Mouse (Mus musculus): ENCODE data around the gene Tmem132d. TPM values are rescaled to one million over a fixed set of nuclear protein-coding genes. Genes with fewer than 3 reads are reported as not detected.
"Not testable (repeated sequence)": the region's sequence is repeated elsewhere in the genome, so short reads cannot be mapped to it uniquely, and the experiment has no call there.

The Tmem132d gene
- polyA plus RNA-seq, 1 experiment from 2014 or later: 2.1 TPM

- H3K4me1 ChIP-seq: no peaks in the 10 kb centered on the region
- H3K4me2 ChIP-seq (replicated peaks): no peak overlapping the region
- no peak overlapping the region for H3K27ac ChIP-seq
- ATAC-seq (ENCODE audit: low FRiP score, low read depth): no peak
- no peak overlapping the region for H3K9ac ChIP-seq
- H3K9me3 ChIP-seq: no peaks in the 10 kb centered on the region
- no peaks in the 10 kb centered on the region for H3K27me3 ChIP-seq (replicated peaks)
- 84% methylated on average over 6 of the region's 6 CpGs for WGBS
- no peak overlapping the region for H3K4me3 ChIP-seq
- no peaks in the 10 kb centered on the region for H3K36me3 ChIP-seq
Observed at GRCm38 (mm10) chr5:127952800-127953199, 480.1 kb downstream of the Tmem132d start.

DNA sequence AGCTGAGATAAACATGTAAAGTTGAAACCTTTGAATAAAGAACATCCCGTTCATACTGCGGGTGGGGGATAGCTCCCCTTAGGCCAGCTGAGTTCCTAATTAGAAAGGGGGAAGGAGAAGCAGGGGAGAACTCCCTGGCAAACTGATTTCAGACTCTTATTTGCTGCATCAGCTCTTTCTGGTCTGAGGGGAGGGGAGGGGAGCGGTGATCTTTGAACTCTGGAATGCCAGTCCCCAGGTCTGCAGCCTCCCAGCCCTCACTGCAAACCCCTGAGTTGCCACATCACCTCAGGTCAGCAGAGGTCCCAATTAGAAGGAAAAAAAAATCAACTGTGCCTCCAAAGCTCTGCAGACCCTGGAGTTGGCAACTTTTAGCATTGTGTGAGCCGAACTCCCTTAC lies 482.3 kb downstream of the Tmem132d start:
- no peak for ATAC-seq (ENCODE audit: low FRiP score, low read depth)
- Histone ChIP-seq H3K4me1 (no peaks in the 10 kb centered on the region), H3K27ac (no peak overlapping the region), H3K4me3 (no peak overlapping the region), H3K4me2 (replicated peaks) (no peak overlapping the region), H3K27me3 (replicated peaks) (no peaks in the 10 kb centered on the region), H3K9ac (no peak overlapping the region), H3K9me3 (no peaks in the 10 kb centered on the region), H3K36me3 (no peaks in the 10 kb centered on the region)
- 73% methylated on average over 4 of the region's 4 CpGs for WGBS

DNA sequence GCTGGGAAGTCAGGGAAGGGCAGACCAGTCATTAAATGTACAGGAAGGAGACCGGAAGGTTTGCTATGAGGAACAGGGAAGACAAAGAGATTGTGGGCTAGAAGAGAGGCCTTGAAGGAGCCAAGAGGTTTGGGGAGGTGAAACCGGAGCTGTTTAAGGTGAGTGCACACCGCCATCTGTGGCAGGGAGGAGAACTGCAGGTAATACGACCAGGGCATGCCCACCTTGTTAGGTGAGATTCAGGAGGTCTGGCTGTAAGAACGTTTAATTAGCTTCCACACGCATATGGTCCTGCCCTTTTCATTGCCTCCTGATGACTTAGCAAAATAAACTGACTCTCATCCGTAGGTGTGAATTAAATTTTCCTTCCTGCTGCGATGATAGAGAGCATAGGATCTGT lies 485.6 kb downstream of the Tmem132d start:
- 30% methylated on average over 8 of the region's 8 CpGs for WGBS
- no peaks in the 10 kb centered on the region for H3K27me3 ChIP-seq (replicated peaks)
- no peak for ATAC-seq (ENCODE audit: low FRiP score, low read depth)

GRCm38 (mm10) chr5:127942171-127942570 lies 490.7 kb downstream of the Tmem132d start:
- H3K27ac ChIP-seq; ATAC-seq (ENCODE audit: low FRiP score, low read depth): not testable (repeated sequence)
- WGBS: 84% methylated on average over 3 of the region's 3 CpGs

More for the DNA sequence above, 485.6 kb downstream of the Tmem132d start:
- Histone ChIP-seq H3K36me3 (no peaks in the 10 kb centered on the region), H3K9me3 (no peaks in the 10 kb centered on the region), H3K27ac (no peak overlapping the region), H3K4me2 (replicated peaks) (no peak overlapping the region), H3K9ac (no peak overlapping the region), H3K4me1 (no peaks in the 10 kb centered on the region), H3K4me3 (no peak overlapping the region)

DNA sequence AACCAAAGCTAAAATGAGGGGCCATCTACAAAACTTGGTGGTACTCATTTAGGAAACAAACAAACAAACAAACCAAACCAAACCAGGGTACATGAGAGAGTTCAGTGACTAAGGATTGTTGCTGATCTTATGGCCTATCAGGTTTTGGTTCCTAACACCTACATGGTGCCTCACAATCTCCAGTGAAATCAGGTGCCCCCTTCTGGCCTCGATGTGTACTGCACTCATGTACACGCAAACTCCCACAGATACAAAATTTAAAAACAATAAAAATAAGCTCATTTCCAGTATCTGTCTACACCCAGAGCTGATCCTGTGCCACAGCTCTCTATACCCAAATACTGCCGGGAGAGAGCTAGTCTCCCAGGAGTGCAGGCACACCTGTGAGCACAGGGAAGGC lies 495.0 kb downstream of the Tmem132d start:
- WGBS: 78% methylated on average over 3 of the region's 3 CpGs
- no peaks in the 10 kb centered on the region for H3K36me3 ChIP-seq
- no peaks in the 10 kb centered on the region for H3K9me3 ChIP-seq
- no peak overlapping the region for H3K9ac ChIP-seq
- H3K27me3 ChIP-seq (replicated peaks): no peaks in the 10 kb centered on the region
- H3K4me2 ChIP-seq (replicated peaks): no peak overlapping the region
- H3K4me3 ChIP-seq: no peak overlapping the region
- ATAC-seq (ENCODE audit: low FRiP score, low read depth): no peak
- H3K27ac ChIP-seq: no peak overlapping the region
- no peaks in the 10 kb centered on the region for H3K4me1 ChIP-seq

More at GRCm38 (mm10) chr5:127942171-127942570, 490.7 kb downstream of the Tmem132d start:
- H3K4me2 ChIP-seq (replicated peaks); H3K9me3 ChIP-seq; H3K27me3 ChIP-seq (replicated peaks); H3K9ac ChIP-seq; H3K4me3 ChIP-seq; H3K4me1 ChIP-seq; H3K36me3 ChIP-seq: not testable (repeated sequence)

GRCm38 (mm10) chr5:127929687-127930086 lies 503.2 kb downstream of the Tmem132d start:
- no peaks in the 10 kb centered on the region for H3K36me3 ChIP-seq
- no peak overlapping the region for H3K9ac ChIP-seq
- no peak overlapping the region for H3K27ac ChIP-seq
- peaks cover 3% of the 10 kb centered on the region; the same call in 1 of the 2 replicates for H3K9me3 ChIP-seq
- H3K4me3 ChIP-seq: no peak overlapping the region
- H3K4me1 ChIP-seq: no peaks in the 10 kb centered on the region
- WGBS: 73% methylated on average over 14 of the region's 14 CpGs
- no peak overlapping the region for H3K4me2 ChIP-seq (replicated peaks)
- no peaks in the 10 kb centered on the region for H3K27me3 ChIP-seq (replicated peaks)
- no peak for ATAC-seq (ENCODE audit: low FRiP score, low read depth)

DNA sequence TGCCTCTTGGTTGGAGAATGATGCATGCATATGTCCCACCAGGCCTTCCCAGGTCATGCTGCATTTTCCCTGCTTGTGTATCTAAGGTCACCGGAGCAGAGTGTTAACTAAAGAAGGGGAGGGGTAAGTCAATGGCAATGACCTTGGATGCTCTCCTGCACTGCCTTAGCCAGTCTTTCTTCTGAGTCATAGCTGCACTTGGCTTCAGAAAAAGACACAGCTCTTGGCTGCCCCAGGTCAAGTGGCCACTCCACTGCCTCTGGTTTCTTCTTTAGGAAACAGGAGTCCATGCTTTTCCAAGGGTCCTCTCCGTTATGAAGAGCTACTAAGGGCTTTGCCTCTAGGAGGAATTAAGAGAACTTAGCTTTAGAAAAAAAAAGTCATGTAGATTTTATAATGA lies 506.2 kb downstream of the Tmem132d start:
- Histone ChIP-seq H3K36me3 (no peaks in the 10 kb centered on the region), H3K9me3 (peaks cover 3% of the 10 kb centered on the region; the same call in 1 of the 2 replicates), H3K4me3 (no peak overlapping the region), H3K4me2 (replicated peaks) (no peak overlapping the region), H3K9ac (no peak overlapping the region), H3K27me3 (replicated peaks) (peaks cover 8% of the 10 kb centered on the region; the same call in 1 of the 2 replicates), H3K4me1 (0 out of 2 replicates have a peak, but pooled peaks cover 3% of the 10 kb centered on the region), H3K27ac (no peak overlapping the region)
- 73% methylated on average over 2 of the region's 2 CpGs for WGBS
- ATAC-seq (ENCODE audit: low FRiP score, low read depth): no peak

GRCm38 (mm10) chr5:127924106-127924505 lies 508.8 kb downstream of the Tmem132d start:
- 15% methylated on average over 3 of the region's 3 CpGs for whole genome bisulfite sequencing
- no peak overlapping the region for H3K4me2 ChIP-seq (replicated peaks)
- H3K27ac ChIP-seq: no peak overlapping the region
- 0 out of 2 replicates have a peak, but pooled peaks cover 3% of the 10 kb centered on the region for H3K4me1 ChIP-seq
- H3K36me3 ChIP-seq: no peaks in the 10 kb centered on the region
- H3K4me3 ChIP-seq: no peak overlapping the region
- H3K9ac ChIP-seq: no peak overlapping the region
- peak; percentile 86 for ATAC-seq (ENCODE audit: low FRiP score, low read depth)
- H3K9me3 ChIP-seq: no peaks in the 10 kb centered on the region
- H3K27me3 ChIP-seq (replicated peaks): peaks cover 18% of the 10 kb centered on the region

DNA sequence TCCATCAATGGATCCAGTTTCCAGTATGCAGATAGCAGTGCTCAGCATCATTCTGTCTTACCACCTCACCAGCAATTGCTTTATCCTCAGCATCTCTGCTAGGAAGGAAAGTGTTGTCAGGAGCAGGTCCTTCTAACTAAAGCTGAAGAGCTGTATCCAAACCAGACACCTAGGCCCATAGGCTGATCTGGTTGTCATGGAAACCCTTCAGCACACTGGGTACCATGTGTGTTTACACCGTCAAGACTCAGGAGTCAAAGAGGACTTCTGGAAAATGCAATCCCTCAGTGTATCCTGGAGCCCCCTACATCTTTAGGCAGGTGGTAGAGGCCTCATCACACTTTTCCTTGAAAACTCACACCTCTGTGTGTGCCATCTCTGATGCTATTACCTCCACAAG lies 513.7 kb downstream of the Tmem132d start:
- 57% methylated on average over 1 of the region's 1 CpGs for WGBS
- no peaks in the 10 kb centered on the region for H3K36me3 ChIP-seq
- no peaks in the 10 kb centered on the region for H3K9me3 ChIP-seq
- 0 out of 2 replicates have a peak, but pooled peaks cover 3% of the 10 kb centered on the region for H3K4me1 ChIP-seq
- peaks cover 20% of the 10 kb centered on the region for H3K27me3 ChIP-seq (replicated peaks)
- no peak overlapping the region for H3K4me3 ChIP-seq
- no peak overlapping the region for H3K9ac ChIP-seq
- no peak overlapping the region for H3K27ac ChIP-seq
- no peak for ATAC-seq (ENCODE audit: low FRiP score, low read depth)
- no peak overlapping the region for H3K4me2 ChIP-seq (replicated peaks)

DNA sequence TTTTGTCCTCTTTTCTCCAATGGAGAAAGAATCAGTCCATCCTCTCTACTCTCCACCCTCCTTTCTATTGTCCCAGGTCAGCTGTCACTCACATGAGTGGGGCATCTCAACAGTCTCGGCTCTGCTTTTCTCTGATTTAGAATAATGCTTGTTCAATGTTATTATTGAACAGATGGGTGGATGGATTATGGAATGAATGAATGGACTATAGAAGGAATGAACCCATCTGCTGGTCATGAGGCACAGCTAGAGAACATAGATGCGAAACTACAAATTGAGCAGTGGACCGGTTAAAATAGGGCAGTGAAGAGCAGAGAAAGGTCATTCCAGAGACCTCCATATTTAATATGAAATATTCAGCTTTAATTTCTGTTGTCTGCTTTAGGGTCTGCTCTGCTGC lies 514.5 kb downstream of the Tmem132d start:
- Histone ChIP-seq H3K4me3 (no peak overlapping the region), H3K9me3 (no peaks in the 10 kb centered on the region), H3K27ac (no peak overlapping the region), H3K9ac (no peak overlapping the region), H3K4me1 (0 out of 2 replicates have a peak, but pooled peaks cover 1% of the 10 kb centered on the region), H3K27me3 (replicated peaks) (peaks cover 20% of the 10 kb centered on the region), H3K36me3 (no peaks in the 10 kb centered on the region), H3K4me2 (replicated peaks) (no peak overlapping the region)
- no peak for ATAC-seq (ENCODE audit: low FRiP score, low read depth)
- 86% methylated on average over 3 of the region's 3 CpGs for WGBS

DNA sequence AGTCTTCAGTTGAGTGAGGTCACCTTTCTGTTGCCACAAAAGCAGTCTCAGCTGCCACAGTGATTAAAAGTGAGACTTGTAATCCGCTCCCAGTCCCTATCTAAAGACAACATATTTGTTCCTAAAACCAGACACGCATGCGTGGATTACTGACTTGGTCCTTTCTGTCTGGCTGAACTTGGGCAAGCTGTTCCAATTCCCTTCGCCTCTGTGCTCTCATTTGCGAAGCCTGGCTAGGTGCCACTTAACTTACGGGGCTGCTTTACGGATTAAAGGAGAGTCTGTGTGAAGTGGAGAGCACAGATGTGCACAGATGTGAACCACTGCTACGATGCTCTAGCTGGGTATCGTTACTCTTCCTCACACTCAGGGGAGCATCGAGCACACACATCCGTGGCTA lies 518.7 kb downstream of the Tmem132d start:
- H3K27me3 ChIP-seq (replicated peaks): 0 out of 2 replicates have a peak, but pooled peaks cover 2% of the 10 kb centered on the region
- H3K36me3 ChIP-seq: no peaks in the 10 kb centered on the region
- no peak overlapping the region for H3K4me2 ChIP-seq (replicated peaks)
- no peak overlapping the region for H3K9ac ChIP-seq
- H3K4me1 ChIP-seq: no peaks in the 10 kb centered on the region
- H3K9me3 ChIP-seq: no peaks in the 10 kb centered on the region
- ATAC-seq (ENCODE audit: low FRiP score, low read depth): no peak
- no peak overlapping the region for H3K4me3 ChIP-seq
- no peak overlapping the region for H3K27ac ChIP-seq
- WGBS: 89% methylated on average over 11 of the region's 11 CpGs

GRCm38 (mm10) chr5:127911603-127912002 lies 521.3 kb downstream of the Tmem132d start:
- no peaks in the 10 kb centered on the region for H3K36me3 ChIP-seq
- no peak overlapping the region for H3K4me2 ChIP-seq (replicated peaks)
- no peak overlapping the region for H3K27ac ChIP-seq
- no peaks in the 10 kb centered on the region for H3K4me1 ChIP-seq
- H3K27me3 ChIP-seq (replicated peaks): no peaks in the 10 kb centered on the region
- 64% methylated on average over 3 of the region's 3 CpGs for WGBS
- no peak for ATAC-seq (ENCODE audit: low FRiP score, low read depth)
- H3K9me3 ChIP-seq: no peaks in the 10 kb centered on the region
- no peak overlapping the region for H3K4me3 ChIP-seq
- no peak overlapping the region for H3K9ac ChIP-seq

DNA sequence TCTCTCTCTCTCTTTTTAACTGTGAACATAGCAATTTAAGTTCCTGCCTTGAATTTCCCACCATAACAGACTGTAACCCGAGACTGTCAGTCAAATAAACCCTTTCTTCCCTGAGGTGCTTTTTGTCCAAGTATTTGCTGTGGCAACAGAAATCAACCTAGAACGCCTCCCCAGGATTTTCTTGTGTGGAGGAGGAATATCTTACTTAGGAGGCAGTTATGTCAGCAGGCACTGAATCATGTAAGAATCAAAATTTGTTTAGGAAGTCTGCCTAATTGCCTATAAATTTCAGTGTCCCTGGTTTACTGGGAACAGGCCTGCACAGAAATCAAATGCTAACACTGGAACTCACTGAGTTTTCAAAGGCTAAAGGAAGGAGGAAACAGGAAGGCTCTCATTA lies 522.5 kb downstream of the Tmem132d start:
- ATAC-seq (ENCODE audit: low FRiP score, low read depth): no peak
- H3K9ac ChIP-seq: no peak overlapping the region
- H3K36me3 ChIP-seq: no peaks in the 10 kb centered on the region
- 54% methylated on average over 2 of the region's 2 CpGs for WGBS
- H3K27ac ChIP-seq: no peak overlapping the region
- no peaks in the 10 kb centered on the region for H3K27me3 ChIP-seq (replicated peaks)
- no peak overlapping the region for H3K4me2 ChIP-seq (replicated peaks)
- no peaks in the 10 kb centered on the region for H3K9me3 ChIP-seq
- no peaks in the 10 kb centered on the region for H3K4me1 ChIP-seq
- H3K4me3 ChIP-seq: no peak overlapping the region
